Mouse (Mus musculus) olfactory bulb, adult 2 months (tissue): ENCODE results near the gene Gm17581.

Source experiments
- CTCF ChIP-seq: fragments of 200-500 bp; IDR thresholded peaks from 2 replicates; pipeline ENCODE4 v1.5.1; 2012; ENCODE audit warnings: low read depth, mild to moderate bottlenecking, low read length, moderate library complexity; ENCODE audit not compliant: insufficient read depth
- POLR2A ChIP-seq: fragments of 200-500 bp; IDR thresholded peaks from 2 replicates; pipeline ENCODE4 v1.6.1; 2012; ENCODE audit warnings: mild to moderate bottlenecking, low read depth, low read length, moderate library complexity; ENCODE audit not compliant: insufficient read depth

- TF ChIP-seq CTCF (no peak), POLR2A (no peak)
These were observed 41.1 kb downstream of the Gm17581 start for GRCm38 (mm10) chr2:155694564-155694963.
